Mouse (Mus musculus): ENCODE data around the gene Pcare. TPM values are rescaled to one million over a fixed set of nuclear protein-coding genes. Genes with fewer than 3 reads are reported as not detected.

The Pcare gene
- polyA plus RNA-seq (2012; rRNA removed; ENCODE audit: low replicate concordance): not detected in 2 replicates

DNA sequence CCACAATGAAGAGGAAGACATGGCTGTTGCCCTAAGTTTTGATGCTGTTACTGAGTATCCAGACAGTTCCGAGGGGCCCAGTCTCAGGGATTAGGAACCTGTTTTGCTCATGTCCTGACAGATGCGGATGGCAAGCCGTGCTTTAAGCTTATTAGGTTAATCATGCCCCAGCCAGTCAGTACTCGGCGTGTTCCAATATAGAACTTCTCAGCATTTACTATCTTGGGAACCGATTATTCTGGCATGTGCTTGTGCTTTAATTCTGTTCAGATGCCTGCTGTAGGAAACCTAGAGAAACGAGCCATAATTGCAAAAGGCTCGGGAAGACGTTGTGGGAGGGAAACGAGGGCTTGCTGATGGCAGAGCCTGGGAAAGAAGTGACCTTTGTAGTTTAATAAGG, at the start of gene Pcare:
Gene Pcare (minus strand): TSS at position 64 of the 400 bp plus-strand sequence.

DNA sequence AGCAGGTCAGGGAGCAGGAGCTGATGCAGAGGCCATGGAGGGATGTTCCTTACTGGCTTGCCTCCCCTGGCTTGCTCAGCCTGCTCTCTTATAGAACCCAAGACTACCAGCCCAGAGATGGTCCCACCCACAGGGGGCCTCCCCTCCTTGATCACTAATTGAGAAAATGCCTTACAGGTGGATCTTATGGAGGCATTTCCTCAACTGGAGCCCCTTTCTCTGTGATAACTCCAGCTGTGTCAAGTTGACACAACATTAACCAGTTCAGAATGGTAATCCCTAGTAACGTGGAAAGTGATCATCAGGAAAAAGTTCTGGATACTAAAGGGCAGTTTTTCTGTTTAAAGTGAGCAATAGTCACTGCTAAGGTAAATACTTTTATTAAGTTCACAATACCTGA, 15.5 kb upstream of the Pcare start, which contains the start of gene Clip4:
Gene Clip4 (plus strand): TSS at position 301 of the 400 bp plus-strand sequence.

Other genes with a start within 250 kb of the Pcare start
- gene Ndc80, start 226.0 kb downstream of the Pcare start, polyA plus RNA-seq (2012; rRNA removed; ENCODE audit: low replicate concordance): 0.11 and 0.19 TPM in 2 replicates
- gene Spdya, start 200.8 kb downstream of the Pcare start, polyA plus RNA-seq (2012; rRNA removed; ENCODE audit: low replicate concordance): not detected in 2 replicates
- gene Wdr43, start 137.0 kb downstream of the Pcare start, polyA plus RNA-seq (2012; rRNA removed; ENCODE audit: low replicate concordance): 4.8 and 12.7 TPM in 2 replicates
- 0.60 and 1.9 TPM in 2 replicates for gene Togaram2, start 79.6 kb downstream of the Pcare start, polyA plus RNA-seq (2012; rRNA removed; ENCODE audit: low replicate concordance)
- gene Clip4, start 15.6 kb upstream of the Pcare start, polyA plus RNA-seq (2012; rRNA removed; ENCODE audit: low replicate concordance): 8.6 and 35.0 TPM in 2 replicates

Measured in mammary gland, adult 2 months (tissue).